Mouse (Mus musculus) small intestine, adult 2 months (tissue): ENCODE data around the gene Babam1. TPM values are rescaled to one million over a fixed set of nuclear protein-coding genes. Genes with fewer than 3 reads are reported as not detected.

Experiments
- H3K27ac ChIP-seq: fragments of 200-500 bp; 2 replicates; pipeline ENCODE4 v1.5.1; 2012; ENCODE audit warnings: low read depth, low read length, control low read depth, inconsistent platforms; ENCODE audit not compliant: insufficient read depth
- H3K27me3 ChIP-seq: fragments of 200-500 bp; 2 replicates; pipeline ENCODE4 v1.6.1; 2012; ENCODE audit warnings: mild to moderate bottlenecking, moderate library complexity, low read length, inconsistent platforms; ENCODE audit not compliant: control insufficient read depth, insufficient read depth
- H3K36me3 ChIP-seq: fragments of 200-500 bp; 2 replicates; pipeline ENCODE4 v1.6.1; 2012; ENCODE audit warnings: mild to moderate bottlenecking, low read length, control low read depth, inconsistent platforms; ENCODE audit not compliant: control insufficient read depth, insufficient read depth
- H3K4me1 ChIP-seq: fragments of 200-500 bp; 2 replicates; pipeline ENCODE4 v1.6.1; 2012; ENCODE audit warnings: low read length, inconsistent platforms, mixed read lengths; ENCODE audit not compliant: control insufficient read depth, insufficient read depth, insufficient read length
- H3K4me3 ChIP-seq: fragments of 200-500 bp; 2 replicates; pipeline ENCODE4 v1.5.1; 2012; ENCODE audit warnings: low read depth, mild to moderate bottlenecking, control low read depth, inconsistent platforms, low read length, moderate library complexity
- CTCF ChIP-seq: fragments of 200-500 bp; IDR thresholded peaks from 2 replicates; pipeline ENCODE4 v1.5.1; 2012; ENCODE audit warnings: low read depth, mild to moderate bottlenecking, control low read depth, inconsistent platforms, low read length, moderate library complexity, mixed read lengths; ENCODE audit not compliant: insufficient replicate concordance, insufficient read length; ENCODE audit errors: extremely low read depth
- POLR2A ChIP-seq: fragments of 200-500 bp; IDR thresholded peaks from 2 replicates; pipeline ENCODE4 v1.6.1; 2012; ENCODE audit warnings: low read depth, mild to moderate bottlenecking, control low read depth, inconsistent platforms, low read length, moderate library complexity
- WGBS: fragments of 180-500 bp; shearing (Covaris S2); methylation state at CpG from one replicate; pipeline ENCODE4 v1.1.7; 2018; 5-methylcytosine and 5-hydroxymethylcytosine counted together
- polyA plus RNA-seq: library from polyadenylated mRNA; depleted of rRNA; stranded (reverse); fragments of >200 nt; gene quantifications from 2 replicates; pipeline ENCODE4 v1.2.3, GENCODE M21; 2012

The Babam1 gene
- polyA plus RNA-seq, 1 experiment = 119 TPM

DNA sequence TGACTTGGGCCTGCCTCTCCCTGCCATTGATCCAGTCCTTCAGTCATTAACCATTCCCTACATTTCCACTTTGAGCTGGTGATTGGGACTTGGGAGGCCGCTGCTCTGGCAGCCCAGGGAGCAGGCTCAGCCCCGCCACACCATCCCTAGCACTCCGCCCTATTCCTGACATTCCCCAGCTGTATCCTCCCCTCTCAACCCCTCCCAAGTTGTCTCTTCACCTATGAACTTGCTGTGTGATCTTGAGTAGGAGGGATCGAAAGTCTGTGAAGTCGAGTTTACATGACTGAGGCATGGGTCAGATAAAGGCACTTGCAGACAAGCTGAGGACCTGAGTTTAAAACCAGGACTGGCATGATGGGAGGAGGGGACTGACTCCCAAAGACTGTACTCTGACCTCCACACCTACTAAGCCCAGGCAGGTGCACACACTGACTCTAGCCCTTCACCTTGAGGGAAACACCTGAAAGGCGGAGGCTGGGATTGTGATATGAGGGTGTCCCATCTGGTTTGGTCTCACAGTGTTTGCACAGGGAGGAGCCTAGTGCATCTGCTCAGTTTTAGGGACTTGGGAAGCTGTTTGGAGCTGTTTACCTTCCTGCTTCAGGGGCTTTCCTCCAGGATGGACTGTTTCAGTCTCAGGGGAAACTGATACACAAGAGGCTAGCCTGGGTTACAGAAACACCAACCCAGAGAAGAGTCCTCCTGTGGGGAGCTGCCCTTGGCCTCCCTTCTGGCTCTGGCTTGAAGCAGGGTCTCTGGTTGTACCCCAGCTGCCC lies 6.6 kb downstream of the Babam1 start:
- Histone ChIP-seq H3K27ac (peak overlapping the region; percentile 49; the same call in 1 of the 2 replicates), H3K36me3 (peaks cover 9% of the 10 kb centered on the region), H3K4me1 (peaks cover 36% of the 10 kb centered on the region), H3K27me3 (no peaks in the 10 kb centered on the region), H3K4me3 (no peak overlapping the region)
- 34% methylated on average over 6 of the region's 6 CpGs for WGBS
- TF ChIP-seq CTCF = no peak
- TF ChIP-seq POLR2A = no peak

DNA sequence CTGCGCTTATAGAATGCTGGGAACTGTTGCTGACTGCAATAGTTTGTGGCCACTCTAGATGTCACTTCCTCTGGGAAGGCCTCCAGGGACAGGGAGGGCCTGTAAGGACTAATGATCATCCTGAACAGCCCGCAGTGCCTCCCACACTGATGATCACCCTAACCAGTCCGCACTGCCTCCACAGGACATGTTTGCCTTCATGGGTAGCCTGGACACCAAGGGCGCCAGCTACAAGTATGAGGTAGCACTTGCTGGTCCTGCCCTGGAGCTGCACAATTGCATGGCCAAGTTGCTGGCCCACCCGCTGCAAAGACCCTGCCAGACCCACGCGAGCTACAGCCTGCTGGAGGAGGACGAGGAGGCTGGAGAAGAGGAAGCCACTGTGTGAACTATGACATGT lies 7.3 kb downstream of the Babam1 start:
- WGBS = 86% methylated on average over 8 of the region's 8 CpGs
- peaks cover 36% of the 10 kb centered on the region for H3K4me1 ChIP-seq

DNA sequence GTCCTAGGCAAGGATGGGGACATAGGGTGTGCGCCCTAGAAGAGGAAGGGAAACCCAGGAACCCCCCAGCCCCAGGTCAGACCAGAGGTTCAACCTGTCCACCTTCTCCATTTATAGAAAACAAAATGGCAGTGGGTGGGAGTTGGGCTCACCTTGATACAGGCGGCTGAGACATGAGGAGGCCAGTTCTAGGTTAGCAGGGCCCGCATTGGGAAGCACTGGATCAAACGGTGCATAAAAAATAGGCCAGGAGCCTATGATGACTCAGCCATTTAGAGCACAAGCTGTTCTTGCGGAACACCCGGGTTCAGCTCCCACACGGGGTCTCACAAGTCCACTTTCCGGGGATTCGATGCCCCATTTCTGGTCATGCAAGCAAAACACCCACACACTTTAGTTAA lies 8.3 kb downstream of the Babam1 start:
- no peak overlapping the region for H3K4me3 ChIP-seq
- 76% methylated on average over 9 of the region's 9 CpGs for WGBS
- TF ChIP-seq POLR2A (no peak), CTCF (no peak)

More for the DNA sequence above, 7.3 kb downstream of the Babam1 start:
- TF ChIP-seq CTCF (no peak), POLR2A (no peak)
- H3K36me3 ChIP-seq = peaks cover 6% of the 10 kb centered on the region; the same call in 1 of the 2 replicates
- no peaks in the 10 kb centered on the region for H3K27me3 ChIP-seq
- no peak overlapping the region for H3K4me3 ChIP-seq
- 0 out of 2 replicates have a peak overlapping the region, but pooled peaks have one; percentile 49 for H3K27ac ChIP-seq

DNA sequence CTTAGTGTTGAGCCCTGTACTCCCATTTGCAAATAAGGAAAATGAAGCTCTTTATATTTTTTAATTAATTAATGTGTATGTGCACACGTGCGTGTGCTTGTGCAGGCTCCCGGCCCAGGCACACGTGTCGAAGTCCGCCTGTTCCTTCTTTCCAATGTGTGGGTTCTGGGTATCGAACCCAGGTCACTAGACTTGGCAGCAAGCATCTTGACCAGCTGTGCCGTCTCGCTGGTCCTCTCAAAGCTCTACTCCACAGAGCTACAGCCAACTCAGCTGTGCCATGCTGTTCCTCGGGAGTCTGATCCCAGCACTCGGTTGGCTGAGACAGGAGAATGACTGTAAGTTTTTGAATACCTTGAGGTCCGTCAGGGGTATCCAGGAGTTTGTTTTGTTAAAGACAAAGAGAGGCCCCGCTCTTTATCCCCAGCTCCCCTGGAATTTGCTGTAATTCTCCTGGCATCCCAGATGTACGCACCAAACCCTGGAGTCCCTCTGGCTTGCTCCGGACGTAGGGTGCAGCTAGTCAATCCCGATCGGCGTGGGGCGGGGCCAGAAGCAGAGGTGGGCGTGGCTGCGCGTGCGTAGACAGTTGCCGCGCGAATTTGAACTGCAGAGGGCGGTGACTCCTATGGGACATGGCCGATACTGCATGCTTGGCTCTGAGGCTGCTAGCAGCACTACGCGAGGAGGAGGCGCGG lies 8.9 kb downstream of the Babam1 start, which contains the start of gene Ankle1:
TSS of gene Ankle1 (plus strand) at position 610 of the 698 bp plus-strand sequence.
- H3K4me1 ChIP-seq = peaks cover 36% of the 10 kb centered on the region
- WGBS = 9% methylated on average over 33 of the region's 33 CpGs
- H3K27ac ChIP-seq = no peak within 1 kb of the TSS
- H3K27me3 ChIP-seq = no peaks in the 10 kb centered on the region
- peak within 1 kb of the TSS; percentile 68 for H3K4me3 ChIP-seq
- H3K36me3 ChIP-seq = 0 out of 2 replicates have a peak, but pooled peaks cover 2% of the 10 kb centered on the region
- TF ChIP-seq POLR2A = peak; percentile 70; the same call in 1 of the 2 replicates
- peak; percentile 46; the same call in 1 of the 2 replicates for TF ChIP-seq CTCF

More for the DNA sequence above, 8.3 kb downstream of the Babam1 start:
- H3K4me1 ChIP-seq = peaks cover 36% of the 10 kb centered on the region
- H3K36me3 ChIP-seq = peaks cover 2% of the 10 kb centered on the region; the same call in 1 of the 2 replicates
- H3K27ac ChIP-seq = no peak overlapping the region
- no peaks in the 10 kb centered on the region for H3K27me3 ChIP-seq

DNA sequence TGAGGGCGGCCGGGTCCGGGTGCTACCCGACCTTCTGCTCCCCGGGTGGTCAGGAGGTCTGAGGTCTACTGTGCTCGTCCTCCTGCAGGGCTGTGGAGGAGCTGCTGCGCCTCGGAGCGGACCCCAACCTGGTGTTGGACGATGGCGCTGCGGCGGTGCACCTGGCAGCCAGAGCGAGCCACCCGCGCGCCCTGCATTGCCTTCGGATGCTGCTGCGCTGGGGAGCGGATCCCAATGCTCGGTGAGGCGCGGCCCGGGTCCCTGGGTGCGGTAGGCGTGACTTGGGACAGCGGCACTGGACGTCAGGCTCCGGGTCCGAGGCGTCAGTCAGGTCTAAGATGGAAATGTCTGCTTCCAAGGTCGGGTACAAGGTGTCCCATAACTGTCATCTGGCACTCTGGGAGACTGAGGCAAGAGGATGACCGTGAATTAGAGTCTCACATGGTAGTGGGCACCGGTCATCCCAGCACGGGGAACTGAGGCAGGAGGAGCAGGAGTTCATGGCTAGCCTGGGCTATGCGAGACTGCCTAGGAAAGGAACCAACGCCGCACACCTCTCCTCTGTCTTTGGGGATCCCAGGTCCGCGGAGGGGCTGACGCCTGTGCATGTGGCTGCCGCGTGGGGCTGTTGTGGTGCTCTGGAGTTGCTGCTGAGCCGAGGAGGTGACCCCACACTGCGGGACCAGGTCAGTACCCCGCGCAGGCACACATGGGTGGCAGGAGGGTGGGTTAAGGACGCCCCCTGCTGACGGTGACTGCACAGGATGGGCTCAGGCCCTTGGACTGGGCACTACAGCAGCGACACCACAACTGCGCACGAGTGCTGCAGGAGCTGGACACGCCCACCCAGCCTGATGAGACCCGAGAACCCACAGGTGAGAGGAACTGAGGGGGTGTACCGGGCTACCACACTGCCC lies 9.7 kb downstream of the Babam1 start:
- Histone ChIP-seq H3K4me3 (peak overlapping the region; percentile 68), H3K27me3 (no peaks in the 10 kb centered on the region), H3K36me3 (0 out of 2 replicates have a peak, but pooled peaks cover 2% of the 10 kb centered on the region), H3K27ac (no peak overlapping the region), H3K4me1 (peaks cover 37% of the 10 kb centered on the region)
- under 1% methylated on average over 55 of the region's 55 CpGs for WGBS
- TF ChIP-seq CTCF (peak; percentile 68), POLR2A (no peak)

DNA sequence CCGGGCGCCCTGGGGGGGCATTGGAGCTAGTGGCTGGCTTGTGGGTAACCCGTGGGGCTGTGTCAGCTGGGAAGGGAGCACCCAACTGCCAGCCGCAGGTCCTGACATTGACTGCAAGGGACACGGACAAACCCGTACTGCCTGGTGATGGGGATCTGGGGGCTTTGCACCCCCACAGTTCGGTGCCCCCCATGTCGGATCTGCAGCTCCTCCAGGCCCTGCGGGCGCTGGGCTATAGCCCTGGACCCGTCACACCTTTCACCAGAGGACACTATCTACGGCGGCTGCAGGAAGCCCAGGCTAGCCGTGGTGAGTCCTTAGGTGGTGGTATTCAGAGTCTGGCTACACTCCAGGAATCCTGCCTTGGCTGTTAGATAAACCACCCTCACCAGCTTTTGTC lies 10.8 kb downstream of the Babam1 start:
- Histone ChIP-seq H3K27me3 (no peaks in the 10 kb centered on the region), H3K4me1 (peaks cover 40% of the 10 kb centered on the region), H3K36me3 (0 out of 2 replicates have a peak, but pooled peaks cover 2% of the 10 kb centered on the region), H3K4me3 (no peak overlapping the region), H3K27ac (no peak overlapping the region)
- WGBS = 92% methylated on average over 14 of the region's 14 CpGs
- no peak for TF ChIP-seq POLR2A
- no peak for TF ChIP-seq CTCF

DNA sequence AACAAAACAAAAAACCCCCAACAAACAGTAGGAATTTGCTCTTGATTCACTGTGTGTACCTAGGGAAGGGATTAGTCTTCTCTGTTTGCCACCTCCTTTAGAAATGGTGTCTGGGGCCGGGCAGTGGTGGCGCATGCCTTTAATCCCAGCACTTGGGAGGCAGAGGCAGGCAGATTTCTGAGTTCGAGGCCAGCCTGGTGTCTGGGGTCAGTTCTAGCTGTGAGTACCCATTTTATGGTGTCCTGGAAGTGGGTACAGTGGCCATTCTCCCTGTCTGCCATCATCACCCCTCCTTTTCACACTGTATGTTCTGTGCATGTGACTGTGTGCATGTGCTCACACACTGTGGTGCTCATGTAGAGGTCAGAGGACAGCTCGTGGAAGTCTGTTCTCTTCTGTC lies 11.6 kb downstream of the Babam1 start:
- H3K27ac ChIP-seq = no peak overlapping the region
- no peak overlapping the region for H3K4me3 ChIP-seq
- TF ChIP-seq CTCF (no peak), POLR2A (no peak)
- 0 out of 2 replicates have a peak, but pooled peaks cover 2% of the 10 kb centered on the region for H3K36me3 ChIP-seq
- H3K27me3 ChIP-seq = no peaks in the 10 kb centered on the region
- WGBS = 90% methylated on average over 4 of the region's 4 CpGs
- peaks cover 32% of the 10 kb centered on the region for H3K4me1 ChIP-seq
